Mouse (Mus musculus) thymus, adult 2 months (tissue): Measurements from ENCODE around the gene Apoo. TPM values are rescaled to one million over a fixed set of nuclear protein-coding genes. Genes with fewer than 3 reads are reported as not detected.
"Not testable (repeated sequence)": the region's sequence is repeated elsewhere in the genome, so short reads cannot be mapped to it uniquely, and the experiment has no call there.

Experiments used
- DNase-seq: peaks from one replicate; pipeline ENCODE4 v3.0.0; 2021
- H3K27ac ChIP-seq: fragments of 200-500 bp; 2 replicates; pipeline ENCODE4 v1.5.1; 2012; ENCODE audit warnings: low read length, control low read depth; ENCODE audit not compliant: control insufficient read depth, insufficient read depth
- H3K27me3 ChIP-seq: fragments of 200-500 bp; 2 replicates; pipeline ENCODE4 v1.6.1; 2012; ENCODE audit warnings: mild to moderate bottlenecking, low read length, moderate library complexity, mixed read lengths; ENCODE audit not compliant: control insufficient read depth, insufficient read depth
- H3K36me3 ChIP-seq: fragments of 200-500 bp; 2 replicates; pipeline ENCODE4 v1.6.1; 2012; ENCODE audit warnings: mild to moderate bottlenecking, low read length, moderate library complexity; ENCODE audit not compliant: control insufficient read depth, insufficient read depth
- H3K4me1 ChIP-seq: fragments of 200-500 bp; replicated peaks from 2 replicates; pipeline ENCODE4 v1.6.1; 2012; ENCODE audit warnings: low read length; ENCODE audit not compliant: control insufficient read depth, insufficient read depth
- H3K4me3 ChIP-seq: fragments of 200-500 bp; 2 replicates; pipeline ENCODE4 v1.5.1; 2012; ENCODE audit warnings: mild to moderate bottlenecking, low read length, control low read depth, moderate library complexity; ENCODE audit not compliant: control insufficient read depth, insufficient read depth
- CTCF ChIP-seq: fragments of 200-500 bp; IDR thresholded peaks from 2 replicates; pipeline ENCODE4 v1.5.1; 2012; ENCODE audit warnings: mild to moderate bottlenecking, control low read depth, low read length, moderate library complexity, borderline replicate concordance; ENCODE audit not compliant: control insufficient read depth, poor library complexity, insufficient read depth; ENCODE audit errors: extremely low read depth
- POLR2A ChIP-seq: fragments of 200-500 bp; IDR thresholded peaks from 2 replicates; pipeline ENCODE4 v1.6.1; 2012; ENCODE audit warnings: mild to moderate bottlenecking, low read length, control low read depth, moderate library complexity; ENCODE audit not compliant: control insufficient read depth, poor library complexity, insufficient read depth; ENCODE audit errors: extremely low read depth
- WGBS: fragments of 180-500 bp; shearing (Covaris S2); methylation state at CpG from one replicate; pipeline ENCODE4 v1.1.7; 2018; 5-methylcytosine and 5-hydroxymethylcytosine counted together
- polyA plus RNA-seq: library from polyadenylated mRNA; depleted of rRNA; stranded (reverse); fragments of >200 nt; gene quantifications from 2 replicates; pipeline ENCODE4 v1.2.3, GENCODE M21; 2012; rRNA removed

Gene Apoo
- polyA plus RNA-seq, 1 experiment, result 6.9 TPM

DNA sequence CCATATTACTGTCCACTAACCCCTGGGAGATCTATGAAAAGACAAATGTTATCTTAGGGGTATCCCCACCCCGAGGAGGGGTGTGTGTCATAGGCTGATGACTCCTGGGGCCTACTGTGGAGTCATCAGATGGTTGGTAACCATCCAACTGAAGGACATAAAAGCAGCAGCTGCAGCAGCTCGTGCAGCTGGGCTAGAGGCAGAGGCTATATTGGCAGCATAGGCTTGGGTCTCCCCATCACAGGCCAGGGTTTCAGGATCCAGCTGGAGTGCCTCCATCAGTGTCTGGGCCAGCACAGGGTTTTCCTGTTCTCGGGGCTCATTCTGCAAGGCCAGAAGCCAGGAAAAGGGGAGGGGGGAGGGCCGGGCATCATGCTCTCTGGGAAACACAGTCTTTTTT is 92.4 kb downstream of the Apoo start:
- H3K27ac ChIP-seq, result no peak overlapping the region
- no peaks in the 10 kb centered on the region for H3K36me3 ChIP-seq
- 75% methylated on average over 4 of the region's 4 CpGs for WGBS
- no peak for TF ChIP-seq CTCF
- no peak for TF ChIP-seq POLR2A
- H3K27me3 ChIP-seq, result no peaks in the 10 kb centered on the region
- no peaks in the 10 kb centered on the region for H3K4me1 ChIP-seq
- no peak for DNase-seq
- H3K4me3 ChIP-seq, result no peak overlapping the region

DNA sequence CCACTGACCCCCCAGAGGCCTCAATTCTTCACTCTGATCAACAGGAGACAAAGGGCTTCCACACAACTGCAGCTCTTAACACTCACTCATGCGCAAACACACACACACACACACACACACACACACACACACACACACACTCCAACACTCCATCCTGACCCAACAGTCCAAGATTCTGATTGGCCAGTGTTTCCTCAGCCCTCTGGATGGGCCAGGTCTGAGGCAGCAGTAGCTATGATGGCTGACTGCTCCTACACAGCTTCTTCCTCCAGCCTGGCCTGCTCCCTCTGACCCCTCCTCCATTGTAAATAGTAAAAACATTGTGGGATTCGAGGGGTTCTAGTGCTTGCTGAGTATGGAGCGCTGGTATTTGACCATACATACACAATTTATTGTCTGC is 94.6 kb downstream of the Apoo start:
- H3K36me3 ChIP-seq, H3K4me3 ChIP-seq, DNase-seq, H3K27ac ChIP-seq, H3K4me1 ChIP-seq, H3K27me3 ChIP-seq: not testable (repeated sequence)
- WGBS, result 80% methylated on average over 1 of the region's 3 CpGs

DNA sequence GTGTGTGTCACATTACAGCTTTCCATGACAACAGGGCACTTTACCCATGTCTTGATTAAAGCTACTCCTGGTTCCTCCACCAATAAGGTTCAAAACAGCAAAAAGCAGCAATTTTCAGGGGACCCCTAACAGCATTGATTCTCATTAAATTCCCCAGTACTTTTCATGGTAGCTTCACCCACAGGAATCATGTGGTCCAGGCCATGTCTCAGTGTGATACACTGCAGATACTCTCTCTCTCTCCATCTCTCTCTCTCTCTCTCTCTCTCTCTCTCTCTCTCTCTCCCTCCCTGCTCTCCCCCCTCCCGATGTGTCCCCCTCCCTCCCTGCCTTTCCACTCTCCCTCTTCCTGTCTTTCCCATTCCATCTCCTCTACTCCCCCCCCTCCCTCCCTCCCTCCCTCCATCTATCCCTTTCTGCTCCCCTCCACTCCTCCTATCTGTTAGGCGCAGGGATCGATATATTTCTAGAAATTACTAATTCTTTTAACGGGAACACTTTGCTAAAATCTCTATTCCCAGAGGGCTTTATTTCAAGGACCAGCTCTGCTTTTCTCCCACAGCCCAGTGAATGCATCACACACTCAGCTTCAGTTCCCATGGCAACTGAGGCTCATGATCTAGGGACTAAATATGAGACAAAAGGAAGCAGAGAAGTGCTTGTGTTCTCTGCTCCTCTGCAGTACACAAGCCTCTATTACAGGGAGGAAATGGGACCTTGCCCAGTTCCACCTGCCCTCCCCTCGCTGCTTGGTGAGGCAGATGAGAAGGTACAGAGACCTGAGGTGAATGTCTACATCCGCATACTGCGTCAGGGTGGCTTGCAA is 95.9 kb downstream of the Apoo start:
- H3K36me3 ChIP-seq, H3K27ac ChIP-seq, H3K27me3 ChIP-seq, H3K4me3 ChIP-seq, DNase-seq, H3K4me1 ChIP-seq: not testable (repeated sequence)
- no CpG with 5 or more reads among the region's 7 CpGs for WGBS

Other genes with a start within 250 kb of the Apoo start
- gene Zfx, start 243.4 kb upstream of the Apoo start, polyA plus RNA-seq, result 11.5 and 14.9 TPM in 2 replicates
- gene Eif2s3x, start 154.3 kb upstream of the Apoo start, polyA plus RNA-seq, result 68.9 and 83.3 TPM in 2 replicates
- 19.2 and 22.2 TPM in 2 replicates for gene Klhl15, start 132.5 kb upstream of the Apoo start, polyA plus RNA-seq
- 0.03 and 0.22 TPM in 2 replicates for gene Fam90a1b, start 340 bp upstream of the Apoo start, polyA plus RNA-seq
- 49.2 and 66.1 TPM in 2 replicates for gene Maged1, start 175.0 kb downstream of the Apoo start, polyA plus RNA-seq